Mouse (Mus musculus) hindlimb bud, embryonic 11.5 days (tissue): ENCODE measurements at regions not wholly inside any gene's neighbourhood (a gene's known extent, or its start where the extent isn't known, plus 50 kb on each side); places are given as distances from the start of the nearest gene placed in this dataset.

Source experiments
- DNase-seq: peaks from one replicate; pipeline ENCODE4 v3.0.0-alpha.2; 2012; ENCODE audit warnings: low read depth, low spot score; ENCODE audit errors: extremely low spot score

DNA sequence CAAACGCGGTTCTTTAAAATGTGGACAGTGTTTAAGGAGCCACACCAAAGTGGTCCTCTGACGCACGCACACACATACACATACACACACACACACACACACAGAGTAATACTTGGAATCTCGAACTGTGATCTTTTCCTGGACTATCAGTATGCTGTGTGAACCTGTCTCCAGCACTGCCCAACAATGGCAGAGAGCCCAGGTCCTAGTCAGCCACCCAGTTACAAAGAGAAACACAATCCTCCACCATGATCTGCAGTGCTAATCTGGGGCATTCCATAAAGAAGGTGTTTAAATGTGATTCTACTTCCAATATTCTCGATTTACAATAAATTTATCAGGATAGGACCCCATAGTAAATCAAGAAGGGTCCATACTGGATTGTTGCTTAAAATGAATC lies 54.2 kb upstream of the Cplx2 start:
- DNase-seq = no peak

DNA sequence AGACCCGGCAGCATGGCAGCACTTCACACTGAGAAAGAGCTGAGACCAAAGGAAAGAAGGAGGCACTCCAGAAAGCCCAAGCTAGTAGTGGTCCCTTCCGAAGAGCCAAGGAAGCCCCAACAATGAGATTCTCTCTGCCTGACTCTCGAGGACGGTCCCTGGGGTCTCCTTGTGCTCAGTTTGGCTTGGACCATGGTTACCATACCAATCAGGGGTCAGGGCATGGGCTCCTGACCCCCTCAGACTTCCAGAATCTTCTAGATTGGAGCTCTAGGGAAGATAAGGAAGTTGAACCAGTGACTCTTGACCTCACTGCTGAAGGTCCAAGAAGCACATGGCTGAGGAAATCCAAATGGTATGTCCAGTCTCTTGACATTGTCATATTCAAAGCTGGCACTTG lies 53.0 kb upstream of the Cplx2 start:
- no peak for DNase-seq

DNA sequence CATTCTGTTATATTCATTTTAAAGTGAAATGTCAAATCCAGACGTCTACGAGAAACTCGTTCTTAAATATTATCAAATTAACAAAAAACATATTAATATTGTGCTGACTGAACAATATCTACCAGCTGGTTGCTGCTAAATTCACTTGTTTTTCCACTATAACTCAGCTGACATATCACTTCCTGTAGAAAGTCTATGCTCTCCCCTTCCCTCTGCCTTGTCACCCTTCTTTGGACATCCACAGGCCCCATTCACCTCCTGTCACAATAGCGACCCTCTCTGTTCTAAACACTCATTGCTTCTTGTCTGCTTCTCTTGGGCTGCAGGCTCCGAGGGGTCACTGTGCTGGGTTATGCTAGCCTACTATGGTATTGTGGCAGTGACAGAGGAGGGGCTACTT lies 52.5 kb upstream of the Cplx2 start:
- DNase-seq = no peak

DNA sequence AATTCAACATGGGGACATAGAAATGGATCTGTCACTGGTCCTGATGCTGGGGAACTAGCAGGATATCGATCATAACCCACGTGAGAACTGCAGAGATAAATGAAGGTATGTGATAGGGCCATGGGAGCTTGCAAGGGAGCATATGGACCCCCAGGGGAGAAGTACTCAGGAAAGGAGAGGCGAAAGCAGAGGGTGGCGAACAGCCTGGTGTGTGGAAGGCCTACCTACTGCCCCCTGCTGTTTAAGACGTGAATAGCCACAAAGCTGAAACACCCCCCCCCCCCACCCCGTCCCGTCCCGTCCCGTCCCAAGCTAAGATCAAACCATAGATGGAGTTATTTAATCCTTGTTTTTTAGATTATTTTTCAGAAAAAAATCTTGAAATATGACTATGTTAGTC lies 50.9 kb upstream of the Cplx2 start:
- no peak for DNase-seq

DNA sequence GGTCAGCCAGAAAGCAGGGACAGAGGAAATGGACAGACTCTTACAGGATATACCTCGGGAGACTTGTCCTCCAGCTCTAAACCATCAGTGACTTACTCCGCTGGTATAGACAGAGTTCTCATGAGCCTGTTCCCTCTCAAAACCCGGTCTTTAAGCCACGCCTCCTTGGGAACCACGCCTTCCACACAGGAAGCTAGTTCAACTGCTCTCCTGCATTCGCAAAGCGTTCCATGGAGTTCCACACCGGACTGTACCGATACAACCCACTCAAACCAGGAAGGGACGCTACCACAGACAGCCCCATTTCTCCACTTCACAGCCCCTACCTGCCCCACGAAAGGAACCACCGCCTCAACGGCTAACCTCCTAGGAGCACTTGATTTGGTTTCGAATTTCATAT lies 50.1 kb upstream of the Cplx2 start:
- DNase-seq = no peak
